Mouse (Mus musculus) heart, embryonic 16.5 days (tissue): ENCODE measurements around the gene Mecom. TPM values are rescaled to one million over a fixed set of nuclear protein-coding genes. Genes with fewer than 3 reads are reported as not detected.

Source experiments
- ATAC-seq: fragments of 200-750 bp; cut with Nextera tagmentation; replicated peaks from 2 replicates; pipeline ENCODE4 v1.8.0; 2017; ENCODE audit warnings: moderate number of reproducible peaks; ENCODE audit not compliant: insufficient read depth, low FRiP score; ENCODE audit errors: extremely low read depth
- H3K27ac ChIP-seq: fragments of 300-500 bp; sonication (generic); 2 replicates; pipeline ENCODE4 v1.5.1; 2014; ENCODE audit warnings: mild to moderate bottlenecking, low read length, control low read depth, moderate library complexity
- H3K27me3 ChIP-seq: fragments of 300-500 bp; sonication (generic); 2 replicates; pipeline ENCODE4 v1.6.1; 2014; ENCODE audit warnings: low read length, mixed read lengths; ENCODE audit not compliant: control insufficient read depth, insufficient read depth
- H3K36me3 ChIP-seq: fragments of 300-500 bp; sonication (generic); 2 replicates; pipeline ENCODE4 v1.6.1; 2014; ENCODE audit not compliant: control insufficient read depth, insufficient read depth
- H3K4me1 ChIP-seq: fragments of 300-500 bp; sonication (generic); 2 replicates; pipeline ENCODE4 v1.6.1; 2014; ENCODE audit warnings: low read length, mixed read lengths; ENCODE audit not compliant: control insufficient read depth, insufficient read depth
- H3K4me2 ChIP-seq: fragments of 300-500 bp; sonication (generic); 2 replicates; pipeline ENCODE4 v1.6.1; 2014; ENCODE audit warnings: low read depth, mild to moderate bottlenecking, control low read depth, low read length
- H3K4me3 ChIP-seq: fragments of 300-500 bp; sonication (generic); 2 replicates; pipeline ENCODE4 v1.5.1; 2014; ENCODE audit warnings: mild to moderate bottlenecking, control low read depth, low read length
- H3K9ac ChIP-seq: fragments of 300-500 bp; sonication (generic); 2 replicates; pipeline ENCODE4 v1.6.1; 2014; ENCODE audit warnings: low read length, control low read depth
- H3K9me3 ChIP-seq: fragments of 300-500 bp; sonication (generic); replicated peaks from 2 replicates; pipeline ENCODE4 v1.6.1; 2016; ENCODE audit warnings: low read length; ENCODE audit not compliant: control insufficient read depth
- WGBS: fragments of 180-500 bp; shearing (Covaris S2); extraction: QIAGEN DNeasy Blood & Tissue Kit; methylation state at CpG from one replicate; pipeline ENCODE4 v1.1.7; 2014; 5-methylcytosine and 5-hydroxymethylcytosine counted together
- polyA plus RNA-seq: library from polyadenylated mRNA; unstranded; fragments of >200 nt; fragmentation: Nextera tagmentation; extraction: Ambion mirVana; gene quantifications from 2 replicates; pipeline ENCODE4 v1.2.1, GENCODE M21; 2015

The Mecom gene
- polyA plus RNA-seq, 1 experiment from 2014 or later: 12.7 TPM

DNA sequence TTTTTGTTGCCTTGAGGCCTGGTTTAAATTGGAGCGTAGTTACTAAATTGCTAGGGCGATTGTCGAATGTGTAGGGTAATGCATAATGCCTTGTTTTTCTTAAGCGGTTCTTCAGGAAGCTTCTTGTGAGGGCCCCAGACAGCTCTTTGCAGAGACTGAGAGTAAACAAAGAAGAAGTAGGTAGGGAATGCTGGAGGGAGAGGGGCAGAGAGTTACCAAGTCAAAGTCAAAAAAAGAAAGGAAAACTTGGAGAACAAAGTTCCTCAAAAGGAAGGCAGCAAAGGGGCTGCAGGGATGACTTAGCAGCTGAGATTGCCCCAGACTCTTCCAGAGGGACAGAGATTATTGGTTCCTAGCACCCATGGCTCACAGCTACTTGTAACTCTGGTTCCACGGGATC, 126.9 kb downstream of the Mecom start:
- 79% methylated on average over 5 of the region's 5 CpGs for WGBS
- Histone ChIP-seq H3K4me3 (no peak overlapping the region), H3K27ac (no peak overlapping the region), H3K4me2 (no peak overlapping the region), H3K9ac (no peak overlapping the region), H3K27me3 (no peaks in the 10 kb centered on the region), H3K9me3 (0 out of 2 replicates have a peak, but pooled peaks cover 3% of the 10 kb centered on the region), H3K4me1 (peaks cover 4% of the 10 kb centered on the region), H3K36me3 (no peaks in the 10 kb centered on the region)
- ATAC-seq: no peak

DNA sequence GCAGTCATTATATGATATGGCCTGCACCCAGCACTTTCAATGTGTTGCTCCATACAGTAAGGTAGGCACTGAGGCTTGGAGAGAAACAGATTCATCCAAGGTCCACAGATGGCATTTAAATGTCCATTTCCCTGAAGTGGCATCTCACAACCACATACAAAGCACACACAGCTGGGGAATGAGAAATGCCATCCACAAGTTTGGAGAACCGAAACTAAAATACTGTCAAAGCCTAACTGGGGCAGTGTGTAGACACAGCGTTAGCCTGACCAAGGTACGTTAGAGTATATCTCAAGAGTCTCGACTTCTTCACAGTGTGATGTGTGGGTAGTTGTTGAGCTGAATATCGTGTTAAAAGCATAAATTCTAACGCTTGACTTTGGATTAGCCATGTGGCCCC, 133.6 kb downstream of the Mecom start:
- no peaks in the 10 kb centered on the region for H3K36me3 ChIP-seq
- H3K9ac ChIP-seq: no peak overlapping the region
- no peak overlapping the region for H3K4me2 ChIP-seq
- 82% methylated on average over 6 of the region's 6 CpGs for WGBS
- no peaks in the 10 kb centered on the region for H3K9me3 ChIP-seq
- H3K27ac ChIP-seq: no peak overlapping the region
- no peak overlapping the region for H3K4me3 ChIP-seq
- no peaks in the 10 kb centered on the region for H3K27me3 ChIP-seq
- peaks cover 4% of the 10 kb centered on the region for H3K4me1 ChIP-seq
- ATAC-seq: no peak

DNA sequence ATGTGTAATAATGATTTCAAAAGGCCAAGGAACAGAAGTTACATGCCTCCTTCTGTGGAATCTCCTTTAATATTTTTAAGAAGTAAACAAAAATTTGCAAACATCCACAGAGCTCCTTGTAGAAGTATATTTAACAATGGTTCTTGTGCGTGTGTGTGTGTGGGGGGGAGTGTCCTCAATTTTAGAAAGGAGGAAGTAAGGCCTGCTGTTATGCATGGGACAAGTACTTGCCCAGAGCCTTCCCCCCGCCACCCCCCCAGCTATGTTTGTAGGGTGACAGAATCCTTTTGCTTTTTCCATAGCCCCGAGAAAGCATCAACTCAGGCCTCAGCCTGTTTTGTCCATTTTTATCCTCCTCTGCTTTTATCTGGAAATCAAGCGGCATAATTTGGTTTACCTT, 137.0 kb downstream of the Mecom start:
- no peak for ATAC-seq
- 67% methylated on average over 4 of the region's 4 CpGs for WGBS
- H3K27ac ChIP-seq: no peak overlapping the region

DNA sequence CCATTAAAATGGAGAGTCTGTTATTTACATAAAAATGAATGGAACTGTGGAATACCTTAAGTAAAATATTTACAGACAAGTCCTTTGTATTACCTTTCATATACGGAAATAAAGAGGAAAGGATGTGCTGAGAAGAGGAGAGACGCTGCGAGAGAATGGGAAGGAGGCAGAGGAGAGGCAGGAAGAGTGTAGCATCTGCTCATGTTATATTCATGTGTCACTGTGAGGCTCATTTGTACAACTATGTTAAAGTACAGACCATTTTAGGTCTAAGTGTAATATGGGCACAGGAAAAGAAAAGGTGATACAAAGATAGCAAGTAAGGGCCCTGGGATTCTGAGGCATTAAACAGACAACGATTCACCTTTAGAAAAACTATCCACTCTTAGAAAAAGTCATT, 143.0 kb downstream of the Mecom start:
- Histone ChIP-seq H3K4me1 (no peaks in the 10 kb centered on the region), H3K9ac (no peak overlapping the region), H3K27ac (no peak overlapping the region), H3K4me2 (no peak overlapping the region), H3K4me3 (no peak overlapping the region), H3K9me3 (no peaks in the 10 kb centered on the region), H3K27me3 (no peaks in the 10 kb centered on the region), H3K36me3 (no peaks in the 10 kb centered on the region)
- no peak for ATAC-seq
- 81% methylated on average over 4 of the region's 4 CpGs for WGBS

More for the DNA sequence above, 137.0 kb downstream of the Mecom start:
- no peaks in the 10 kb centered on the region for H3K9me3 ChIP-seq
- no peak overlapping the region for H3K4me2 ChIP-seq
- H3K9ac ChIP-seq: no peak overlapping the region
- H3K4me1 ChIP-seq: no peaks in the 10 kb centered on the region
- no peak overlapping the region for H3K4me3 ChIP-seq
- no peaks in the 10 kb centered on the region for H3K27me3 ChIP-seq
- no peaks in the 10 kb centered on the region for H3K36me3 ChIP-seq

DNA sequence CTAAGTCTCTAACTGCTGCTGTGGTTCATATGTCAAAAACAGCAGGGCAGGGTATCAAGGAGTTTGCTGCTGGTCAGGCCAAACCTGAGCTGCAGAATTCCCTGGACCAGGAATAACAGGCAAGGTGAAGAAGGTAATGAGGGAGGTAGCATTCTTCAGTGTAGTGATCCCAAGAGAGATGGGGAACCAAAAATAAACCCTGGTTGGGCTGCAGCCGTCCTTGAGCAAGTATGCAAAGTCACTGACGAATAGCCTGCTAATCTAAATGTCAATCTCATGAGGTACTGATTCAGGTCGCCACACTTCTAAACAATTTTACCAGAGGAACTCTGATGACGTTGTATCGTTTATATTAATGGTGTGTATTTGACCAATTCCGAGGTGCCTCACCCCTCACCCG, 148.9 kb downstream of the Mecom start:
- no peaks in the 10 kb centered on the region for H3K9me3 ChIP-seq
- H3K4me2 ChIP-seq: no peak overlapping the region
- no peaks in the 10 kb centered on the region for H3K27me3 ChIP-seq
- no peaks in the 10 kb centered on the region for H3K36me3 ChIP-seq
- 58% methylated on average over 7 of the region's 7 CpGs for WGBS
- no peak overlapping the region for H3K9ac ChIP-seq
- H3K4me3 ChIP-seq: no peak overlapping the region
- no peak overlapping the region for H3K27ac ChIP-seq
- H3K4me1 ChIP-seq: no peaks in the 10 kb centered on the region
- ATAC-seq: no peak

DNA sequence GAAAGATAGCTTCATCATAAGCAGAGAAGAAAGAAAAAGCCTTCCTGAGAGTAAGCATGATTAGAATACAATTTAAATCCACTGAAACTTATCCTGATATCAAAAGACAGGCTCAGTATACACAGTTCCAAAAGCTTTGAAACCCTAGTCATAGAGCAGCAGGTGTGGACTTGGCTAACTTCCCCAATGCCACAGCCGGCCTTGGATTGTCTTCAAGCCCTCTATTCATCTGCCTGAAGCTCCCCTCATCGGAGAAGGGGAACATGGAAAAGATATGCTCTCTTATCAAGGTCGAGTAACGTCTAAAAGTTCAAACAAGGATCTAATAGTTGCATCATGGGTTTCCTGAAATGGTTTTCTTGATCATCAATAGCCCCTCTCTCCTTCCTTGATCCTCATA, 152.9 kb downstream of the Mecom start:
- ATAC-seq: no peak
- no peaks in the 10 kb centered on the region for H3K27me3 ChIP-seq
- no peaks in the 10 kb centered on the region for H3K9me3 ChIP-seq
- 65% methylated on average over 4 of the region's 4 CpGs for WGBS
- peaks cover 3% of the 10 kb centered on the region; the same call in 1 of the 2 replicates for H3K4me1 ChIP-seq
- no peaks in the 10 kb centered on the region for H3K36me3 ChIP-seq
- no peak overlapping the region for H3K9ac ChIP-seq
- no peak overlapping the region for H3K4me3 ChIP-seq
- H3K27ac ChIP-seq: no peak overlapping the region
- no peak overlapping the region for H3K4me2 ChIP-seq

DNA sequence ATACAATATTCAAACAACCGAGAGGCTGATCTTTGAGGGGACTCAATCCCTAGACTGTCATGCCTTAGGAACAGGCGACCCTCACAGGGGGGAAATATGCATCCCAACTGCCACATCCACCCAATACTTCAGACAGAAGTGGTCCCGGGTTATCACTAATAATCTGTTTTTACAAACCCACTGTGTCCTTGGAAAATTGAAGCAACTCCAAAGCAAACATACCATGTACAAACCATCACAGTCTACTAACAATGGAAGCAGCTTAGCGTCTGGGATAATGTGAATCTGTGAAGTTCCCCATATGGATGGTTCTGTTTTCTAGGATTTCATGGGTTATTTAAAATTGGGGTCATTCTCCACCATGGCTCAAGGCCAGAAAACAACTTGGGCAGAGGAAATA, 155.1 kb downstream of the Mecom start:
- no peaks in the 10 kb centered on the region for H3K27me3 ChIP-seq
- ATAC-seq: peak; percentile 58
- H3K4me3 ChIP-seq: no peak overlapping the region
- H3K4me2 ChIP-seq: no peak overlapping the region
- H3K4me1 ChIP-seq: peaks cover 3% of the 10 kb centered on the region; the same call in 1 of the 2 replicates
- H3K9ac ChIP-seq: no peak overlapping the region
- no peaks in the 10 kb centered on the region for H3K9me3 ChIP-seq
- peak overlapping the region; percentile 26; the same call in 1 of the 2 replicates for H3K27ac ChIP-seq
- H3K36me3 ChIP-seq: no peaks in the 10 kb centered on the region
- WGBS: 40% methylated on average over 4 of the region's 4 CpGs

DNA sequence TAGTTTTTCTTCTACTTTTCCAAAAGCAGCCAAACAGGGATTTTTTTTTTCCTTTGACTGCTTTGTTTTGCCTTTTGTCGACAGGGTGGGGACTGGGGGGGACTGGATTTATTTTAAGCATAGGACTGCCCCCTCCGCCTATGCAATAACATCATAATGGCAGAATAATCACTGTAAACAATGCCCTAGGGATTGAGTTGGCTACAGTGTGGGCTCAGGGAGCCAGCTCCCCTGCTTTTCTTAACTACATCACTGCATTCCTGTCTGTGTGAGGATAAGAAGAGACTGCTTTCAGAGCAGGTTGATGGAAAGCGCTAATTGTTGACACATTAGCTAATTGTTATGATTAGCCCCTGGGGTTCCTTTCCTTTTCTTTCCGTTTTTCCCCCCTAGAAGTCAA, 155.6 kb downstream of the Mecom start:
- ATAC-seq: peak; percentile 86
- Histone ChIP-seq H3K36me3 (no peaks in the 10 kb centered on the region), H3K27me3 (no peaks in the 10 kb centered on the region), H3K4me1 (peaks cover 3% of the 10 kb centered on the region; the same call in 1 of the 2 replicates), H3K9ac (no peak overlapping the region), H3K27ac (no peak overlapping the region), H3K4me2 (no peak overlapping the region), H3K4me3 (no peak overlapping the region), H3K9me3 (no peaks in the 10 kb centered on the region)
- WGBS: 21% methylated on average over 4 of the region's 4 CpGs

DNA sequence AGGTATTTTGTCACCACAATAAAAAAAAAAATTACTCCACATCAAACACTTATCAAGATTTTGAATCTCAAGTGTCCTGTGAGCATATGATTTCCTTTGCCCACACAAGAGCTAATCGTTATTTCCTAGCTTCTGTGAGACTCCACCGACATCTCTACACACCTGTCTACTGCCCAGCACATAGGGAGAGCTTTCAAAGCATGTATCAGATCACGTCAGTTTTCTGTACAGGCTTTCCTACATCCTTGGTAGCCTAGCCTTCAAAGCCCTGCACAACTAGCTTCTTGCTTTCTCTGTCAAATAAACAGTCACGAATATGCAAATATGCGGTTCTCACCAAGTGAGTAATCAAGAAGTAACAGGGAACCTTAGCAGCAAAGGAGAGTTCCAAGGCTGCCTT, 157.5 kb downstream of the Mecom start:
- H3K27me3 ChIP-seq: no peaks in the 10 kb centered on the region
- peaks cover 3% of the 10 kb centered on the region; the same call in 1 of the 2 replicates for H3K4me1 ChIP-seq
- no peaks in the 10 kb centered on the region for H3K36me3 ChIP-seq
- no peaks in the 10 kb centered on the region for H3K9me3 ChIP-seq
- no peak overlapping the region for H3K4me3 ChIP-seq
- no peak overlapping the region for H3K4me2 ChIP-seq
- H3K9ac ChIP-seq: no peak overlapping the region
- ATAC-seq: no peak
- 79% methylated on average over 5 of the region's 5 CpGs for WGBS
- no peak overlapping the region for H3K27ac ChIP-seq

DNA sequence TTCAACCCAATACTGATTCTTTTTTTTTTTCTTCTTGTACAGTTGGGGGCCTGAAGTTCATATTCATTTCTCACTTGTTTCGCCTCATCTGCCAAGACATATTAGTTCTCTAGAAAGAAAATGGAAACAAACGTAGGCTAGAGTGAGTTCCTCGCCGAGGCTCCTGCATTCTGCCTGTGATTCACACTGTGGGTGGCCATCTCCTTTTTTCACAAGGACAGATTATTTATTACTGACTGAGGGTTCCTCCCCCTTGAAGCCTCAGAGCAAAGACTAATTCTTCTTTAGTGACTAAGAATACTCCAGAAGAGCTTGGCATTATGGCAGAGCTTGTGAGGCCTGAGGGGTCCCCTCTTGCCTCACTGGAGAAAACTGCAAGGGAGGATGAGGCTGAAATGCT, 167.5 kb downstream of the Mecom start:
- Histone ChIP-seq H3K4me3 (no peak overlapping the region), H3K4me1 (no peaks in the 10 kb centered on the region), H3K36me3 (no peaks in the 10 kb centered on the region), H3K4me2 (no peak overlapping the region), H3K27ac (no peak overlapping the region), H3K9ac (no peak overlapping the region), H3K27me3 (no peaks in the 10 kb centered on the region), H3K9me3 (no peaks in the 10 kb centered on the region)
- no peak for ATAC-seq
- 71% methylated on average over 4 of the region's 4 CpGs for WGBS
